Mouse (Mus musculus): Measurements from ENCODE around the gene Slc38a4.

DNA sequence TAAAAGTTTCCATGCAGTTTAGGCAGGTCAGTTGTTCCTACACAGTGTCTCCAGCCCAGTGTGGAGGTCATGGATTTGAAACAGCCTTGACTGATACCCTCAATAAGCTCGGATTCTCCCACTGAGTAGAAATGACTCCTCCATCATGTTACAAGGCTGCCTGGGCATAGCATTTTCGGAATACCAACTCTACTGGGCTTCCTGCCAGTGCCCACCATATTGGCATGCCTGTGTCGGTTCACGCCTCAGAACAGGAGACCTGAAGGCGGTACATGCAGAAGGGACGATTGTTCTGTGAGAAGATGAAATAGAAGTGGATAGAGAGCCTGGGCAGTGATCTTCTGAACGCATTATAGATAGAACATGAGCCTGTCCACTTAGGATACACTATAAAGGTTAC, 53.9 kb downstream of the Slc38a4 start:
- TF ChIP-seq GATA1 (IDR thresholded peaks at IDR 0.05; ENCODE audit: low read length) (no peak), TAL1 (IDR thresholded peaks at IDR 0.05; ENCODE audit: low read length) (no peak)
